Mouse (Mus musculus): ENCODE measurements around the gene Cdh13. TPM values are rescaled to one million over a fixed set of nuclear protein-coding genes. Genes with fewer than 3 reads are reported as not detected.
A peak's percentile ranks its signal among the peaks of the same experiment; 100 is the strongest.
"Not testable (repeated sequence)": the region's sequence is repeated elsewhere in the genome, so short reads cannot be mapped to it uniquely, and the experiment has no call there.

Gene Cdh13
- polyA plus RNA-seq, 1 experiment from 2014 or later: 33.5 TPM

- ATAC-seq (ENCODE audit: low FRiP score, low read depth): no peak
- 86% methylated on average over 21 of the region's 21 CpGs for WGBS
- H3K27me3 ChIP-seq (replicated peaks): no peaks in the 10 kb centered on the region
- no peaks in the 10 kb centered on the region for H3K36me3 ChIP-seq
- H3K9me3 ChIP-seq: no peaks in the 10 kb centered on the region
- H3K4me1 ChIP-seq: peaks cover 1% of the 10 kb centered on the region; the same call in 1 of the 2 replicates
- H3K4me2 ChIP-seq (replicated peaks): no peak overlapping the region
- H3K9ac ChIP-seq: no peak overlapping the region
- no peak overlapping the region for H3K4me3 ChIP-seq
- H3K27ac ChIP-seq: no peak overlapping the region
Observed at GRCm38 (mm10) chr8:118748041-118748604, 464.6 kb downstream of the Cdh13 start.

GRCm38 (mm10) chr8:118749191-118749590 lies 465.7 kb downstream of the Cdh13 start:
- H3K27me3 ChIP-seq (replicated peaks): no peaks in the 10 kb centered on the region
- WGBS: 88% methylated on average over 3 of the region's 3 CpGs
- H3K4me1 ChIP-seq: peaks cover 9% of the 10 kb centered on the region
- no peaks in the 10 kb centered on the region for H3K9me3 ChIP-seq
- H3K36me3 ChIP-seq: no peaks in the 10 kb centered on the region
- no peak for ATAC-seq (ENCODE audit: low FRiP score, low read depth)
- no peak overlapping the region for H3K4me3 ChIP-seq
- no peak overlapping the region for H3K27ac ChIP-seq
- H3K9ac ChIP-seq: no peak overlapping the region
- no peak overlapping the region for H3K4me2 ChIP-seq (replicated peaks)

- H3K4me1 ChIP-seq: peaks cover 9% of the 10 kb centered on the region
- no peak overlapping the region for H3K4me2 ChIP-seq (replicated peaks)
- no peaks in the 10 kb centered on the region for H3K9me3 ChIP-seq
- no peak overlapping the region for H3K9ac ChIP-seq
- no peak for ATAC-seq (ENCODE audit: low FRiP score, low read depth)
- no peak overlapping the region for H3K27ac ChIP-seq
- no peak overlapping the region for H3K4me3 ChIP-seq
- no peaks in the 10 kb centered on the region for H3K27me3 ChIP-seq (replicated peaks)
- H3K36me3 ChIP-seq: no peaks in the 10 kb centered on the region
- WGBS: 92% methylated on average over 11 of the region's 11 CpGs
Observed at GRCm38 (mm10) chr8:118749786-118750185, 466.3 kb downstream of the Cdh13 start.

- Histone ChIP-seq H3K4me1 (peaks cover 9% of the 10 kb centered on the region), H3K4me3 (no peak overlapping the region), H3K4me2 (replicated peaks) (peak overlapping the region; percentile 31; the same call in 1 of the 2 replicates), H3K9me3 (no peaks in the 10 kb centered on the region), H3K9ac (no peak overlapping the region), H3K27me3 (replicated peaks) (no peaks in the 10 kb centered on the region), H3K27ac (no peak overlapping the region), H3K36me3 (no peaks in the 10 kb centered on the region)
- ATAC-seq (ENCODE audit: low FRiP score, low read depth): peak; percentile 91
- WGBS: 27% methylated on average over 12 of the region's 12 CpGs
Observed at GRCm38 (mm10) chr8:118753710-118754109, 470.2 kb downstream of the Cdh13 start.

- Histone ChIP-seq H3K4me2 (replicated peaks) (peak overlapping the region; percentile 31; the same call in 1 of the 2 replicates), H3K4me1 (peaks cover 9% of the 10 kb centered on the region), H3K9ac (no peak overlapping the region), H3K4me3 (no peak overlapping the region), H3K27ac (no peak overlapping the region), H3K27me3 (replicated peaks) (no peaks in the 10 kb centered on the region), H3K9me3 (no peaks in the 10 kb centered on the region), H3K36me3 (no peaks in the 10 kb centered on the region)
- WGBS: 38% methylated on average over 7 of the region's 7 CpGs
- no peak for ATAC-seq (ENCODE audit: low FRiP score, low read depth)
Observed at GRCm38 (mm10) chr8:118754119-118754518, 470.6 kb downstream of the Cdh13 start.

GRCm38 (mm10) chr8:118777507-118777906 lies 494.0 kb downstream of the Cdh13 start:
- WGBS: 89% methylated on average over 6 of the region's 6 CpGs
- H3K36me3 ChIP-seq; ATAC-seq (ENCODE audit: low FRiP score, low read depth); H3K27ac ChIP-seq; H3K4me1 ChIP-seq; H3K4me2 ChIP-seq (replicated peaks); H3K4me3 ChIP-seq; H3K27me3 ChIP-seq (replicated peaks); H3K9me3 ChIP-seq; H3K9ac ChIP-seq: not testable (repeated sequence)

- H3K9ac ChIP-seq: no peak overlapping the region
- H3K4me2 ChIP-seq (replicated peaks): no peak overlapping the region
- no peaks in the 10 kb centered on the region for H3K36me3 ChIP-seq
- no peaks in the 10 kb centered on the region for H3K27me3 ChIP-seq (replicated peaks)
- H3K9me3 ChIP-seq: no peaks in the 10 kb centered on the region
- no peak overlapping the region for H3K27ac ChIP-seq
- H3K4me1 ChIP-seq: no peaks in the 10 kb centered on the region
- ATAC-seq (ENCODE audit: low FRiP score, low read depth): no peak
- H3K4me3 ChIP-seq: no peak overlapping the region
- WGBS: 94% methylated on average over 1 of the region's 1 CpGs
Observed at GRCm38 (mm10) chr8:118778374-118778773, 494.8 kb downstream of the Cdh13 start.

- no peak overlapping the region for H3K9ac ChIP-seq
- no peaks in the 10 kb centered on the region for H3K27me3 ChIP-seq (replicated peaks)
- no peak overlapping the region for H3K4me3 ChIP-seq
- no peaks in the 10 kb centered on the region for H3K9me3 ChIP-seq
- no peak overlapping the region for H3K27ac ChIP-seq
- no peak overlapping the region for H3K4me2 ChIP-seq (replicated peaks)
- no peaks in the 10 kb centered on the region for H3K4me1 ChIP-seq
- H3K36me3 ChIP-seq: no peaks in the 10 kb centered on the region
- 88% methylated on average over 13 of the region's 13 CpGs for WGBS
- ATAC-seq (ENCODE audit: low FRiP score, low read depth): no peak
Observed at GRCm38 (mm10) chr8:118785646-118786045, 502.1 kb downstream of the Cdh13 start.

- Histone ChIP-seq H3K27ac (no peak overlapping the region), H3K4me3 (no peak overlapping the region), H3K9ac (no peak overlapping the region), H3K27me3 (replicated peaks) (no peaks in the 10 kb centered on the region), H3K4me1 (no peaks in the 10 kb centered on the region), H3K36me3 (no peaks in the 10 kb centered on the region), H3K9me3 (no peaks in the 10 kb centered on the region), H3K4me2 (replicated peaks) (no peak overlapping the region)
- no peak for ATAC-seq (ENCODE audit: low FRiP score, low read depth)
- WGBS: 89% methylated on average over 7 of the region's 7 CpGs
Observed at GRCm38 (mm10) chr8:118789649-118790048, 506.1 kb downstream of the Cdh13 start.

GRCm38 (mm10) chr8:118794886-118795285 lies 511.4 kb downstream of the Cdh13 start:
- H3K9me3 ChIP-seq: no peaks in the 10 kb centered on the region
- no peaks in the 10 kb centered on the region for H3K4me1 ChIP-seq
- no peaks in the 10 kb centered on the region for H3K36me3 ChIP-seq
- H3K27ac ChIP-seq: no peak overlapping the region
- H3K4me3 ChIP-seq: no peak overlapping the region
- no peaks in the 10 kb centered on the region for H3K27me3 ChIP-seq (replicated peaks)
- WGBS: 79% methylated on average over 9 of the region's 9 CpGs
- H3K4me2 ChIP-seq (replicated peaks): no peak overlapping the region
- no peak overlapping the region for H3K9ac ChIP-seq
- no peak for ATAC-seq (ENCODE audit: low FRiP score, low read depth)

GRCm38 (mm10) chr8:118796491-118796890 lies 513.0 kb downstream of the Cdh13 start:
- 41% methylated on average over 7 of the region's 7 CpGs for WGBS
- Histone ChIP-seq H3K9ac (no peak overlapping the region), H3K4me2 (replicated peaks) (no peak overlapping the region), H3K27ac (no peak overlapping the region), H3K36me3 (no peaks in the 10 kb centered on the region), H3K4me1 (no peaks in the 10 kb centered on the region), H3K4me3 (no peak overlapping the region), H3K9me3 (no peaks in the 10 kb centered on the region), H3K27me3 (replicated peaks) (no peaks in the 10 kb centered on the region)
- no peak for ATAC-seq (ENCODE audit: low FRiP score, low read depth)

- H3K4me3 ChIP-seq: no peak overlapping the region
- H3K4me2 ChIP-seq (replicated peaks): no peak overlapping the region
- H3K27ac ChIP-seq: no peak overlapping the region
- H3K36me3 ChIP-seq: no peaks in the 10 kb centered on the region
- ATAC-seq (ENCODE audit: low FRiP score, low read depth): no peak
- H3K9me3 ChIP-seq: no peaks in the 10 kb centered on the region
- H3K9ac ChIP-seq: no peak overlapping the region
- WGBS: 78% methylated on average over 3 of the region's 3 CpGs
- H3K4me1 ChIP-seq: no peaks in the 10 kb centered on the region
- H3K27me3 ChIP-seq (replicated peaks): no peaks in the 10 kb centered on the region
Observed at GRCm38 (mm10) chr8:118797127-118797526, 513.6 kb downstream of the Cdh13 start.

- 85% methylated on average over 4 of the region's 4 CpGs for WGBS
- ATAC-seq (ENCODE audit: low FRiP score, low read depth): no peak
Observed at GRCm38 (mm10) chr8:118803168-118803567, 519.6 kb downstream of the Cdh13 start.

More at GRCm38 (mm10) chr8:118803168-118803567, 519.6 kb downstream of the Cdh13 start:
- Histone ChIP-seq H3K4me3 (no peak overlapping the region), H3K36me3 (no peaks in the 10 kb centered on the region), H3K27ac (no peak overlapping the region), H3K4me2 (replicated peaks) (no peak overlapping the region), H3K27me3 (replicated peaks) (no peaks in the 10 kb centered on the region), H3K9me3 (no peaks in the 10 kb centered on the region), H3K9ac (no peak overlapping the region), H3K4me1 (no peaks in the 10 kb centered on the region)
